Mouse (Mus musculus) heart, postnatal 0 days (tissue): ENCODE data around the gene Gna14. TPM values are rescaled to one million over a fixed set of nuclear protein-coding genes. Genes with fewer than 3 reads are reported as not detected.

ENCODE experiments used
- ATAC-seq: fragments of 200-750 bp; cut with Nextera tagmentation; 2 replicates; pipeline ENCODE4 v1.8.0; 2017; ENCODE audit warnings: low read depth, moderate number of reproducible peaks, moderate library complexity; ENCODE audit not compliant: insufficient read depth
- DNase-seq: peaks from one replicate; pipeline ENCODE4 v3.0.0-alpha.2; 2016; ENCODE audit warnings: low spot score
- H3K27ac ChIP-seq: fragments of 300-500 bp; sonication (generic); 2 replicates; pipeline ENCODE4 v1.5.1; 2014; ENCODE audit warnings: low read depth, mild to moderate bottlenecking
- H3K27me3 ChIP-seq: fragments of 300-500 bp; sonication (generic); 2 replicates; pipeline ENCODE4 v1.6.1; 2014; ENCODE audit warnings: low read length, mixed read lengths; ENCODE audit not compliant: control insufficient read depth, insufficient read depth
- H3K36me3 ChIP-seq: fragments of 300-500 bp; sonication (generic); replicated peaks from 2 replicates; pipeline ENCODE4 v1.6.1; 2014; ENCODE audit warnings: low read length, mixed read lengths; ENCODE audit not compliant: control insufficient read depth, insufficient read depth
- H3K4me1 ChIP-seq: fragments of 300-500 bp; sonication (generic); 2 replicates; pipeline ENCODE4 v1.6.1; 2014; ENCODE audit warnings: antibody characterized with exemption; ENCODE audit not compliant: control insufficient read depth, insufficient read depth
- H3K4me2 ChIP-seq: fragments of 300-500 bp; sonication (generic); 2 replicates; pipeline ENCODE4 v1.6.1; 2014; ENCODE audit warnings: low read depth, mild to moderate bottlenecking, low read length, moderate library complexity
- H3K4me3 ChIP-seq: fragments of 300-500 bp; sonication (generic); 2 replicates; pipeline ENCODE4 v1.5.1; 2014; ENCODE audit warnings: low read depth, low read length
- H3K9ac ChIP-seq: fragments of 300-500 bp; sonication (generic); replicated peaks from 2 replicates; pipeline ENCODE4 v1.6.1; 2014; ENCODE audit warnings: low read depth, low read length, mixed read lengths
- H3K9me3 ChIP-seq: fragments of 300-500 bp; sonication (generic); replicated peaks from 2 replicates; pipeline ENCODE4 v1.6.1; 2016; ENCODE audit warnings: low read length; ENCODE audit not compliant: control insufficient read depth
- CTCF ChIP-seq: IDR thresholded peaks from 2 replicates; pipeline ENCODE4 v1.5.1; 2016; ENCODE audit warnings: antibody characterized with exemption, control low read depth, low read depth
- EP300 ChIP-seq: IDR thresholded peaks from 2 replicates; pipeline ENCODE4 v1.6.1; 2016; ENCODE audit warnings: antibody characterized with exemption, low read depth
- WGBS: fragments of 180-500 bp; shearing (Covaris S2); extraction: QIAGEN DNeasy Blood & Tissue Kit; methylation state at CpG from one replicate; pipeline ENCODE4 v1.1.7; 2014; 5-methylcytosine and 5-hydroxymethylcytosine counted together
- polyA plus RNA-seq: library from polyadenylated mRNA; unstranded; fragments of >200 nt; fragmentation: Nextera tagmentation; extraction: Ambion mirVana; gene quantifications from 2 replicates; pipeline ENCODE4 v1.2.1, GENCODE M21; 2015
- total RNA-seq: library from RNA; depleted of rRNA; stranded (reverse); fragments of >200 nt; gene quantifications from 2 replicates; pipeline ENCODE4 v1.2.3, GENCODE M21; 2014; ENCODE audit warnings: low replicate concordance

Gna14 gene
- total and polyA plus RNA-seq, 2 experiments from 2014 or later = 0.33 to 3.1 TPM

GRCm38 (mm10) chr19:16580501-16580900 lies 144.9 kb downstream of the Gna14 start:
- TF ChIP-seq EP300 (no peak), CTCF (no peak)
- WGBS = 83% methylated on average over 8 of the region's 8 CpGs
- Histone ChIP-seq H3K9me3 (0 out of 2 replicates have a peak, but pooled peaks cover 6% of the 10 kb centered on the region), H3K27me3 (no peaks in the 10 kb centered on the region), H3K36me3 (no peaks in the 10 kb centered on the region), H3K4me3 (no peak overlapping the region), H3K27ac (no peak overlapping the region), H3K4me2 (no peak overlapping the region), H3K4me1 (no peaks in the 10 kb centered on the region), H3K9ac (no peak overlapping the region)
- DNase-seq = no peak
- ATAC-seq = no peak

- TF ChIP-seq EP300 (no peak), CTCF (no peak)
- no peak overlapping the region for H3K9ac ChIP-seq
- WGBS = 83% methylated on average over 7 of the region's 7 CpGs
- ATAC-seq = no peak
- H3K4me1 ChIP-seq = no peaks in the 10 kb centered on the region
- no peak overlapping the region for H3K4me2 ChIP-seq
- H3K27me3 ChIP-seq = no peaks in the 10 kb centered on the region
- H3K9me3 ChIP-seq = 0 out of 2 replicates have a peak, but pooled peaks cover 6% of the 10 kb centered on the region
- no peaks in the 10 kb centered on the region for H3K36me3 ChIP-seq
- DNase-seq = no peak
- H3K4me3 ChIP-seq = no peak overlapping the region
- H3K27ac ChIP-seq = no peak overlapping the region
Measured at GRCm38 (mm10) chr19:16584546-16584945, 149.0 kb downstream of the Gna14 start.

- WGBS = 12% methylated on average over 3 of the region's 3 CpGs
- Histone ChIP-seq H3K27me3 (no peaks in the 10 kb centered on the region), H3K36me3 (no peaks in the 10 kb centered on the region), H3K4me3 (no peak overlapping the region), H3K4me2 (no peak overlapping the region), H3K9ac (no peak overlapping the region), H3K4me1 (no peaks in the 10 kb centered on the region), H3K27ac (no peak overlapping the region), H3K9me3 (0 out of 2 replicates have a peak, but pooled peaks cover 6% of the 10 kb centered on the region)
- DNase-seq = peak; percentile 25
- TF ChIP-seq EP300 (no peak), CTCF (peak; percentile 54)
- no peak for ATAC-seq
Measured at GRCm38 (mm10) chr19:16585379-16585778, 149.8 kb downstream of the Gna14 start.

GRCm38 (mm10) chr19:16593256-16593974 lies 157.9 kb downstream of the Gna14 start:
- Histone ChIP-seq H3K9me3 (no peaks in the 10 kb centered on the region), H3K4me1 (no peaks in the 10 kb centered on the region), H3K9ac (no peak overlapping the region), H3K4me2 (no peak overlapping the region), H3K4me3 (no peak overlapping the region), H3K27ac (no peak overlapping the region), H3K36me3 (no peaks in the 10 kb centered on the region), H3K27me3 (0 out of 2 replicates have a peak, but pooled peaks cover under 1% of the 10 kb centered on the region)
- ATAC-seq = no peak
- no peak for DNase-seq
- TF ChIP-seq CTCF (no peak), EP300 (no peak)
- 75% methylated on average over 7 of the region's 7 CpGs for WGBS

GRCm38 (mm10) chr19:16593975-16594317 lies 158.4 kb downstream of the Gna14 start:
- H3K4me3 ChIP-seq = no peak overlapping the region
- TF ChIP-seq CTCF (no peak), EP300 (no peak)

GRCm38 (mm10) chr19:16597216-16597615 lies 161.7 kb downstream of the Gna14 start:
- no peaks in the 10 kb centered on the region for H3K4me1 ChIP-seq
- H3K27ac ChIP-seq = no peak overlapping the region
- no peak overlapping the region for H3K4me2 ChIP-seq
- H3K27me3 ChIP-seq = 0 out of 2 replicates have a peak, but pooled peaks cover 4% of the 10 kb centered on the region
- ATAC-seq (no peak), DNase-seq (no peak)
- WGBS = 81% methylated on average over 6 of the region's 6 CpGs
- TF ChIP-seq CTCF (no peak), EP300 (no peak)
- no peak overlapping the region for H3K9ac ChIP-seq
- no peaks in the 10 kb centered on the region for H3K36me3 ChIP-seq
- no peak overlapping the region for H3K4me3 ChIP-seq
- H3K9me3 ChIP-seq = no peaks in the 10 kb centered on the region

More at GRCm38 (mm10) chr19:16593975-16594317, 158.4 kb downstream of the Gna14 start:
- Histone ChIP-seq H3K36me3 (no peaks in the 10 kb centered on the region), H3K9me3 (no peaks in the 10 kb centered on the region), H3K27ac (no peak overlapping the region), H3K4me1 (no peaks in the 10 kb centered on the region), H3K27me3 (0 out of 2 replicates have a peak, but pooled peaks cover 4% of the 10 kb centered on the region), H3K4me2 (no peak overlapping the region), H3K9ac (no peak overlapping the region)
- no peak for DNase-seq
- ATAC-seq = no peak
